Mouse (Mus musculus) kidney, adult 9 months (tissue): ENCODE data around the gene Klre1.

Experiments
- DNase-seq: peaks from one replicate; pipeline ENCODE4 v3.0.0; 2022

Gene Klre1

DNA sequence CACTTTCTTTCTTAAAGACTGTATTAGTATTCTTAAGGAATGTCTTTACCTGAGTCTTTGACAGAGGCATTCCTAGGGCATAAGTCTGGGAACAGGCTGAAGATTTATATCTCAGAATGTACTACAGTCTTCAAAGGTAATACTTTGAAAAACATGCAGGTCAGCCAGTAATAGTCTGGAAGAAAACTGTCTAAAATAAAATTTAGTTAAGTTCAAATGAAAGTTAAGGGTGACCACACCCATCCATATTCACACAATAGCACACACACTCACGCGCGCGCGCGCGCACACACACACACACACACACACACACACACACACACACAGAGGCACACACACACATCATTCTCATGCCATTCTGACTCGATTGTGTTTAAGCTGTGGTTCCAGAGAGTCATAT lies at the start of gene Klre1:
Gene Klre1 (plus strand): TSS at position 301 of the 400 bp plus-strand sequence.
- no peak for DNase-seq

DNA sequence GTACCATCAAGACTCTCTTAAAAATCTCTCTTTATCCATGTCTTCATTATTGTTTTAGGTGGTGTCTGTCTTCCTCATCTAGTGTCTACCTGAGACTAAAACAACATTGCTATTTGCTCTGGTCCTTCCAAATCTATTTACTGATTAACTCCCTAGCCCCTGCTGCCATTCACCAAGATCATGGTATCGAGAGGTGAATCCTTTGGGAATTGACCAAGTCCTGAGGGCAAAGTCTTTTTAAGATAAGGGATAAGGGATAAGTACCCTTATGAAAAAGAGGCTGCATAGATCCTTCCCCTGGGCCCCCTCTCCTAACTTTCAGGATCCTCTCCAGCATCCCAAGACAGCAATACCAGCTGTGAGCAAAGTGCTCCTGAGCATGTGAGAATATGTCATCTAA lies 48.1 kb upstream of the Klre1 start:
- DNase-seq = no peak

DNA sequence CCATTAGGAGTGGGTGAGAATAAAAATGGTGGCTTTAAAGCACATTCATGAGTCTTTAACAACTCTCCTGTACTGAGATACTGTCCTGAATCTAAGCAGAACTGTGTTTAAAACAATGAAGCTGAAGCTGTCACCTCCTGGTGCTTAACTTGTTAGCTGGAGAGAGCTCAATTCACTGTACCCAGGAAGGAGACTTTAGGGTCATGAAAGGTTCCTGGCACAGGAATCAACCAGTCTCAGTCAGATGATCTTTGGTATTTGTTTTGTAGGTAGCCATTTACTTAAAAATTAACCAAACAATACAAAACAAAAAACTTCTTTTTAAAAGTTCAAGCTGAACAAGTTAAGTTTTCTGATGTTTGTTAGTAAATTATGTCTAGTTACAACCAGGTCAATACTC lies 47.4 kb upstream of the Klre1 start:
- DNase-seq = peak; percentile 92

DNA sequence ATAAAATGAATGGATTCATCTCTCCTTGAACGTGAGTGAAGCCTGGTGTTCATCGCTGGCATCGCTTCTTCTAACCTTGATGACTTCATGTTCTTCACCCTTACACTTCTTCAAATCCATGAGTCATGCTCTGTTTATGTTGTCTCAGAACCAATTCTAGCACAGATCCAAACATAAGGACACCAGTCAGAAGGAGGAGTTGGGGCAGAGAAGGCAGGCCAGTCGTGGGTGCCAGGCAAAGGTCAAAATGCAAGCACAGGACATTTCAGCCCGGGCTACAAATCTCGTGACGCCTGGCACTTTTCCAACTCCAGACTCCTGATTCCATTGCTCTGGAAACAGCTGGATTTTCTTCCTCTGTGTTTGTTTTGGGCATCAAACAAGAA lies 45.2 kb upstream of the Klre1 start:
- peak; percentile 97 for DNase-seq

DNA sequence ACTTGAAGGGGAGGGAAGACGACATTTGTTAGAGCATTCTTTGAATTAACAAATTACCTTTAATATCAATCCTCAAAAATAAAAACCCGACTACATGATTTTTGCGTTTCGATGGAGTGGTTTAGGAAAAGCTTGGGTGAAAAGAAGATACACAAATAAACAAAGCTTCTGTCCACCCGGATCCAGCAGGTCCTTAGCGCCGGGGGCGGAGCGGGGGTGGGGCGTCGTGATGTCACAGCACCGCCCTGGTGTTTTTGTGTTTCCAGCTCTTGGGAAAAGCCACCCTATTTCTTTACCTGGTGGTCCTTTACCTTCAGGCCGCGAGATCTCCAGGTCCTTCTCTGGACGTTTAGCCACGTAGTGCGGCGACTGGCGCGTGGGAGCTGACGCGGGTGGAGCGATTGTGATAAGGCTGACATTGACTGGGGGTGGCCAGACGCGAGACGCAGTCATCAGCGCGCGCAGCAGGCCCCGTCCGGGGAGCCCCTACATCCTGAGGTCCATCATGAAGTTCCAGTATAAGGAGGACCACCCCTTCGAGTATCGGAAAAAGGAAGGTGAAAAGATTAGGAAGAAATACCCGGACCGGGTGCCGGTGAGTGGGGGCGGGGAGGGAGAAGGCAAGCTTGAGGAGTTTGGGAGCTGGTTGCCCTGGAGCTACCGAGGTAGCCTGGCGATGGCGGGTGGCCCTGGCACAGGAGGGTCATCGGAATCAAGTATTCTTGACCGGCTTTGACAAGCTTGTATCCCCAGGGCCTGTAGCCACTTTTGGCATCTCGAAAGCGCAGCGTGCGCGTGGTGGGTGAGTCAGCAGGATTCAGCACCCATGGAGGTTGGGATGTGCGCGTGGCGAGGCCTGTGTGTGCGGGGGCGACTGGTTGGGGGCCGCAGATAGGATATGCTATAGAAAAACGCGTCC lies 44.5 kb upstream of the Klre1 start, which contains the start of gene Gabarapl1:
Gene Gabarapl1 (plus strand): TSS at position 219 of the 919 bp plus-strand sequence.
- DNase-seq = peak; percentile 96

DNA sequence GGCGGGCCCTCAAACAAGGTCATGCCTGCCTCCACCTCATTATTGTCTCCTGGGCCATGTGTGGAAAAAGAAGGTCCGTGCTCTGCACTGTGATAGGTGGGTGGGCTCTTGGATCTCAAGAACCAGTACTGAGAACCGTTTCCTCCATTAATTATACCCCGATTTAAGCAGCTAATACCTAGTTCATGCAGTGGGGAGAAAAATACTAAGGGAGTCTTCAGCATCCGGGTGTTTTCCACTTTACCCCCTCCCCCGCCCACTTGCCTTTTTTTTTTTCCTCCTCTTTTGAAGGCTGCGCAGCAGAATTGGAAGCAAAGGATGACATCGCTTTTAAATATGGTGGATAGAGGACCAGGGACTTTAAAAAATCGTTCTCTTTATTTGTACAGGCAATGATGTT lies 43.6 kb upstream of the Klre1 start:
- no peak for DNase-seq

DNA sequence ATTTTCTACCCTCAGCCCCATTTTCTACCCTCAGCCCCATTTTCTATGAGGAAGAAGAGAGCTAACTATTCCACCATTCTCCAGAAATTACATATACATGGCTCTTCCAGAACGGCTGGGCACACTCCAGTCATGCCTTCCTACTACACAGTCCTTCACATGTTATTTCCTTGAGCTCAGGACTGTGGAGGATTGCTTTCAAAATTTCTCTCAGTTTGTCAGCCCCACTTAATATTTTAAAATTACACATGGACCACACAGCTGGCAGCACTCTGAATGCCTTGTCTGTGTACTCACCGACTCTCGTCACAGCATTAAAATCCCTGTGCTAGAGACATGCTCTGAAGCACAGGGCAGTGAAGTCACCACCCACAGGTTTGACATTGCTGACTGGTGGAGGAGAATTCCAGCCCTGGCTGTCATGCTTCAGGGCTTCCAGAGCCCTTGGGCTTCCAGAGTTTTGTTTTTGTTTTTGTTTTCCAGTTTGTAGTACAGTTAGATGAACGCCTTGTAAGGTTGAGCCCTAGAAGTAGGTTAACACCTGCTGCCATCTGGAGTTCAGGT lies 43.0 kb upstream of the Klre1 start:
- DNase-seq = peak; percentile 80

DNA sequence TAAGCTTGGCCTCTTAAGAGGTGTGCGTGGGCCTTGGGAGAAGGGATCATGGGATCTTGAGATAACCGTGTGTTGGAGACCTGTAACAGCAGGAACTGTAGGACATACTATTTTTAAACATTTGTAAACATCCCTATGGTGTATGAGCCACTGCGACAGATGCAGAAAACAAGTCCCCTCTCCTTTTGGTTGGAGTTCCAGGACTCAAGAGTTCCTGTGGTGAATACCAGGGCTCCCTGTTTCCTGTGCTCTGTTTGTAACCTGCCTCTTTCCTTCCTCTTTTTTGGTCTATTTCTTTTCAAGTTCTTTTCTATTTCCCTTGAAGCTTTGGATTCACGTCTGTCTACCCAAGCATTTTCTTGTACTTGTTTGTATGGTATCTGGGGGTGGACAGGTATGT lies 42.0 kb upstream of the Klre1 start:
- no peak for DNase-seq

DNA sequence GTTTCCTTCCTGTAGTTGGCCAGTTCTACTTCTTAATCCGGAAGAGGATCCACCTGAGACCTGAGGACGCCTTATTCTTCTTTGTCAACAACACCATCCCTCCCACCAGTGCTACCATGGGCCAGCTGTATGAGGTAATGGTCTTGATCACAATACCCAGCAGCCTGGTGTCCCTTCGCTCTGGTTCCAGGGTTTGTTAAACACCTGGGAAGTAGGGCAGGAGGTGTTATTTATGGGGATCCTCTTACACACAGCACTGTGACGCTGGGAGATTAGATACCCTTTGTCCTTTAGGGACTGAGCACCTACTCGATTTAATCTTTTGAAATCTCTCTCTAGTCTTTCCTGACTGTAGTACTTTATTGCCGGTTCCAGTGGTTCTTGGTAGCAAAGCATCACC lies 39.1 kb upstream of the Klre1 start:
- no peak for DNase-seq

DNA sequence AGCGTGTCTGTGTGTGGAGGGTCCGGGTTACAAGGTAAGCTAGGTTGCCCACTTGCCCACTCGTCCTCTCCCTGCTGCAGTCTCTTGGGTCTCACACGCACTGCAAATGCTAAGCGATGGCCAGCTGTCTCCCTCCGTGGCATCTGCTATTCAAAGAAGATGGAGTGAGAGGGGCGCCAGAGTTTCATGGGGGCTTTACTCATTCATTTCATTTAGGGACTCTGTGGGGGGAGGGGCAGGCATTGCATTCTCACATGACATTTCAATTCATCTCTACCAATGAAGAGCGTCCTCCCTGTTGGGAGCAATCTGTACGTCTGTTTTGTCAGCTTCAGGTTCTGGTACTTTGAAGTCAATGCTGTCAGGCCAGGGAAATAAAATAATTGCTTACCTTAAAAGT lies 35.8 kb upstream of the Klre1 start:
- DNase-seq = no peak

DNA sequence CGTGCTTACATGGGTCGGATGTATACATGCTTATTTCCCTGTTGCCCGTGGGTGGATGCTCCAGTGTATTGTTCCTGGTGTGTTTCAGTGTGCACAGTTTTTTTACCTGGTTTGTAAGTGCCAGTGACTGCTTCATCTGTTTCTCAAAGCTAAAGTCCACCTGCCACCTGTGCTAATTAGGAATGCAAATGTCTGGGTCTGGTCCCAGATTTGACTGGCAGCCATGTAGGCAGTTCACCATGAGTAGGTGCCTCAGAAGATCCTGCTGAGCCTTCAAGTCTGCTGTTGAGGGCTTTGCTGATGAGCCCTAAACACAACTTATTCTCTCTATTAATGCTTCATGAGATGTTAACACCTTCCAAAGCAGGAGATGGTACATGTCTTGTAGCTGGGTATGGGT lies 35.2 kb upstream of the Klre1 start:
- DNase-seq = peak; percentile 64

DNA sequence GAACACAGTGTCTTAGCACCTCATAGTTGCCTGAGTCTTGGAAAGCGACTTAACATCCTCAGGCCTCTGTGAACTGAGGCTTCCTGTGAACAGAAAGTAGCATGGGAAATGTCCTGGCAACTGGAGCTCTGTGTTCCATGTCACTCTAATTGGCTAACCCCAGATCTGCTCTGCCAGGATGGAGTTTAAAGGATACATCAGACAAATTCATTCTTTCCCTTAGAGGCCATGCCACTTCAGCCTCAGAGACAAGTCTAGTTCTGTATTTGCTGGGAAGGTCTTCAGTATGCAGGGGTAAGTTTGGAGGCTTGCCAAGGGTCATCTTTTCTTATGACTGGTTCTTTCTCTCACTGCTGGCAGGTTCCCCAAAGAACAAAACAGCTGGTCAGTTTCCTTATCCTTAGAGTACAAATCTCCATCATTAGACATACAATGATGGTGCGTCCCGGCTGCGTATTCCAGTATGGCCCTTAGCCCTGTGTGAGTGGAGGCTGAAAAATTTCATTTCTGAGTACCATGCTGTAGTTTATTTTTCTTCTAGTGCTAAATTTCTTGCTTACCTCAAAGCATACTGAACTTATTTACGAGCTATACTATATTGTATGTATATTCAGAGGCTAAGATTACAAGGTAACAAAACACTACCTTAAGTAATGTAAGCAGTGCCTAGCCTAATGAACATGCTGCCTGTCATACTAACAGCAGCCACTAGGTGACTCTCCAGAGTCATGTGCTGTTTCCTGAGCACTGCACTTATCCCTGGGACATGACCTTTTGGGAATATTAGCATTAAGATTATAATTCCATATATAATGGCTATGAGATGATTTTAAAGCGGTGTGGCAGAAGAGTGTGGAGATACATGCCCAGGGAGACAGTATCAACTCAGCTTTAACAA lies 33.7 kb upstream of the Klre1 start:
- DNase-seq = peak; percentile 87

DNA sequence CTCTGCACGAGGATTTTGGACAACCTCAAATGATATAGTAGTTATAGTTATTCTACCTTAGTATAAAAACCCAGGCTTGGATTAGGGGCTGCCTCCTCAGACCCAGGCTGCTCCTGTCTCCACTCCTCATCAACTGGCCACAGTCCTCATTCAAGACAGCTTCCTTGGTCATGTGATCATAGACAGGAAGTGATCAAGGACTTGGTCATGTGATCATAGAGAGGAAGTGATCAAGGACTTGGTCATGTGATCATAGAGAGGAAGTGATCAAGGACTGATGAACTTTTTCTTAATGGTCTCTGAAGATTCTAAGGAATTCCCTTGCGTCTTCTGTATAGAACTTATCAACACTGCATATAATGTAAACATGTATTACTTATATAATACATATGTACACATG lies 30.4 kb upstream of the Klre1 start:
- DNase-seq = no peak

DNA sequence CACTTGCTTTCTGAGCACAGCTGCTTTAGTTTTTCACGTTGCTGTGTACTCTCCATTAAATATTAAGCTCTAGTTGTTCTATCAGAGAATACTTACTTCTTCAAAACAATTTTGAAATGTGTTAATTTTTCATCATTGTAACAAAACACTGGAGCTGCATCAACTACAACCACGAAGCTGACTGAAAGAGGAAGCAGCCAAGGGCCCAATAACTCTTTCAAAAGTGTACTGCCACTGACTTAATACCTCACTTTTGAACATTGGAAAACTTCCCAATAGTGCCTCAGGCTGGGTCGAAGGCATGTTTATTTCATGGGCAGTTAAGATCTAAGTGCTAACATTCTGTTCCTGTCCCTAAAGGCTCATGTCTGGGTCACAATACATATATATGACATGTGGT lies 29.7 kb upstream of the Klre1 start:
- no peak for DNase-seq

DNA sequence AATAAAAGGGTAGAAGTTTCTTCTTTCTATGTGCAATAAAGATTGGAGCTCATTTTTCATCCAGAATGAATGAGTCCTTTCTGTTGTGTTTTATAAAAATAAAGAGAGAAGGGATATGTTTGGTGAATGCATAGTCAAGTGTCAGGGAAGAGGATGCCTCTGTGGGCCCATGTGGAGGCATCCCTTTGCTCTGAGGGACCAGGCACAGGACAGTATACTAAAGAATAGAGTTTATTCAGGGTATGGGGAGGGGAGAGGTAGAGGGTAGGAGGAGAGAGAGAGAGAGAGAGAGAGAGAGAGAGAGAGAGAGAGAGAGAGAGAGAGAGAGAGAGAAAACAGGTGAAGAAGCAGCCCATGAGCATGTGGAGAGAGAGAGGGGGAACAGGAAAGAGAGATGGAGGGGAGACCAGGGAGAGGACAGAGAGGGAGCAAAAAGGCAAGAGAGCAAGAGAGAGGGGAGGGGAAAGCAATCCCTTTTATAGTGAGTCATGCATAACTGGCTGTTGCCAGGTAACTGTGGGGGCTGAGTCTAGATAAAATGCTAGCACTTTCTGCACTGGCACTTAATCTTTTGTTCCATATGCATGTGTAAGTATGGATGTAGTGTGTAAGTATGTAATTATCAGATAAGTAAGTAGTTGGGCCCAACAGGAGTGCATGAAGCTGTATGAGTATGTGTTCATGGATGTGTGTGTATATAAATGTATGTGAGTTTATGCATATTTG lies 20.2 kb upstream of the Klre1 start:
- DNase-seq = no peak

DNA sequence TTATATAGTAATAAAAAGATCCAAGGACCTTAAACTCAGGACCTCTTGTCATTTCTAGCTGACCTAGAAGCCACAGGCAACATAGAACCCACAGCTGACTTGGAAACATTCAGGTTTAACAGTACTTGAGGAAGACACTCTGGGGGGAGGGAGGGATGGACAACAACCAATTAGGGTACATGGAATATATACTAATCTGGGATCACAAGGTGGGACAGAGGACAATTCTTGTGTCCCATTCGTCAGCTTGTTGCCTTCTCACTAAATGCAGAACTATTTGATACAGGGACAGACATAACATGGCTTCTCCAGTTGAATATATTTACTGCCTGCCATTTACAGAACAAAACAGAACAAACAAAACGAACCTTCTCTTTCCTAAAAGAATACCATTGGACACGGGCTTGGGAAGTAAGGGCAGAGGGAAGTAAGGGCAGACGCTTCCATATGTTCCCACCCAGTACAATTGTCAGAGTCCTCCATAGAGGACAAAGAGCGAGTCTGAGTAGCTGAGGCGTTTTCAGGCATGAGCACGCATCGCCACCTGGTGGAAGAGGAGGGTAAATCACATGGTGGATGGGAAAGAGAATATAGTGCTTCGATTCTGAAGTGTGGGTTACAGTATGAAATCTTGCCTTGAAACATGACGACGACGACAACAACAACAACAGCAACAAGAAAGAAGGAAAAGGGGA lies 18.6 kb upstream of the Klre1 start:
- DNase-seq = peak; percentile 75

DNA sequence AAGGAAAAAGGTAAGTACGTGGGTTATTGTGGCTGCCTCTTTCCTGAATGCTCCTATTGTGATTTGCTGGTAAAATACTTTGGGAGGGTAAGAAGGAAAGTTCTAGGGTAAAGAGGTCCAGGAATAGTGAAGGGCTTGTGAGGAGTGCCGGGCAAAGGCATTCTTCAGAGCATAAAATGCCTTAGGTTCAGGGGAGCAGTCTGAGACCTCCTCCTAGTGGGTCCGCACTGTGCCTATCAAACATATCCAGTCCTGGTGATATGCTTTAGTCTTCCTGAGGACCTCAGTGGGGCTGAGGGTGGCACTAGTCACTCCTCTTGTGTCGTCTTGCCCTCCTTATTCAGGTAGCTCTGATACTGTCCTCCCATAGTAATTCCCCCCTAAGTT lies 18.1 kb upstream of the Klre1 start:
- no peak for DNase-seq

DNA sequence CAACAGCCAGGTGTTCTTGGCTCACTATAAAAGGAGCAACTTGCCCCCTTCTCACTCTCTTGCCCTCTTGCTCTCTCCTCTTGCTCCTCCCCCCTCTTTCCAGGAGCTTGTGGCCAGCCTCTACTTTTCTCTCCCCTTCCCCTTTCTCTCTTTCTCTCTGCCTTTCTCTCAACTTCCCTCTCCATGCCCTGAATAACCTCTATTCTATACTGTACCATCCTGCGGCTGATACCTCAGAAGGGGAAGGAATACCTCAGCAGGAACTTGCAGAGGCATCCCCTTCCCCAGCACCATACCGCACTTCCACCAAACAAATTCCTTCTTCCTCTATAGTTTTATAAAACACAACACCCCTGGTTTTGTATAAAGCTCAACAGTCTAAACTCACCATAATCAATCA lies 12.4 kb upstream of the Klre1 start:
- no peak for DNase-seq

DNA sequence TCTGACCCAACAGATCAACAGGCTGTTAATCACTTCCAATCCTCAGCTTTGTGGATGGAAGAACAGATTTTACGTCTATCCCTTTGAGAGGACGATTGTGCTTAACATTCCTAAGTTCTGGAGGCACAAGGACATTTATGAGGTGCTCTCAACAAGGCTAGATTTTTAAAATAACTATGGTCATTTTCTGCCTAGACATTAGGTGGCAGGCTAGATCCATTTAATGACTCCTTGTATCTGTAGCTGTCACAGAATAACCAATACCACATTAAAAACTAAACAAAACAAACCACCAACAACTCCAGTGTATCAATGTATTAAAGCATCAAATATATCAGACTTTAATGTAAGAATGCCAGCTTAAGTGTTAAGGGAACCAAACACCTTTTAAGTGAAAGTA lies 2.4 kb upstream of the Klre1 start:
- DNase-seq = peak; percentile 34

DNA sequence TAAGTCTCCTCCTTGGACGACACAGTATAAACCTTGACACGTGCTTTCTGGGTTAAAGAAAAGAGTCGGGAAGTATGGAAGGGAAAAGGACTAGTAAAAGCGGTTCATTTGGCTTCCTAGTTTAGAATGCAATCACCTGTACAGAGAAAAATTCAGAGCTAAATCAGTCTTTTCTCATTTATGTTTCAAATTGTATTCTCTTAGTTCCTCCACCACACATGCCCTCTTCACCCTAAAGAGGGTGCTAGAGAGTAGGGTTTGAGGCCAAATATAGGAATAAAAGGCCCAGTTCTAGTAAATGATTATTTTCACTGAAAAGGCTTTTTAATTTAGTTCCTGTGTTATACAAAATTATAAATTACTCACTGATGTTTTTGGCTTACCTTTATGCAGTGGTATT lies 3.6 kb downstream of the Klre1 start:
- peak; percentile 12 for DNase-seq

DNA sequence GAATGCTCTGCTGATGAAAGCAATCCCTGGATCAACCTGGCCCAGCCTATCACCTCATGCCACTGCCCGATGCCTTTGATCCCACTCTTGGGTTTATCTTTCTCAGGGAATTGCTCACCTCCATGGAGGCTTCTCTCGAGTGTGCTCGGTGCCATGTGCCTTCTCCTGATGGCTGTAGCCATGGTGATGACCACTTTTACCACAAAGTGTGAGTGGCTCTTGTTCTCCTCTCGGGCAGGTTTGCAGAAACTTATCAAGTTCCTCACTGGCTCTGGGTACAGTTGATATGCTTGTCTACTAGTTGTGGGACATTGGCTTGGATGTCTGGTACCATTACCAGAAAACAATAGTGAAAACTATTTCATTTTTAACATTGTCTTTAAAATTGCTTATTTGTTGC lies 4.2 kb downstream of the Klre1 start:
- no peak for DNase-seq

DNA sequence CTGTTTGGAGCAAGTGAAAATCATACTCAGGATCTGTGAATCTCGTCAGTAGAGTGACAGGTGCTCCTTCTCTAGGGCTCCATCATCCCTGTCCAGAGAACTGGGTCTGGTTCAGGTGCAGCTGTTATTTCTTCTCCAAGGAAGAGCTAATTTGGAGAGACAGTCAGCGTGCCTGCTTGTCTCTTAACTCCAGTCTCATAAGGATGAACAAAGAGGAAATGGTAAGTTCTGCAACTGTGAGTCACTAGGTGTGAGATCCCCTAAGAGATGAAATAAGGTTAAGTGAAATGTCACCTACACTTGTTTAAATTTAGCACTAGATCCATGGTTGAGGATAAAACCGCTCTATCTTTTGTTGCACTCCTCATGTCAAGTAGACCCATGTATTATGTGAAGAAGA lies 5.3 kb downstream of the Klre1 start:
- no peak for DNase-seq
